Mouse (Mus musculus) kidney, adult 2 months (tissue): ENCODE measurements around the gene Igf2bp1.

Source experiments
- CTCF ChIP-seq: fragments of 200-500 bp; conservative IDR thresholded peaks from 2 replicates; pipeline ENCODE4 v1.5.1; 2011; ENCODE audit warnings: low read depth, mild to moderate bottlenecking, control low read depth, low read length, moderate library complexity, mixed read lengths; ENCODE audit not compliant: insufficient read depth, insufficient read length
- POLR2A ChIP-seq: fragments of 200-500 bp; IDR thresholded peaks from one replicate; pipeline ENCODE4 v1.6.1; 2011; ENCODE audit warnings: low read depth, low read length, control low read depth

DNA sequence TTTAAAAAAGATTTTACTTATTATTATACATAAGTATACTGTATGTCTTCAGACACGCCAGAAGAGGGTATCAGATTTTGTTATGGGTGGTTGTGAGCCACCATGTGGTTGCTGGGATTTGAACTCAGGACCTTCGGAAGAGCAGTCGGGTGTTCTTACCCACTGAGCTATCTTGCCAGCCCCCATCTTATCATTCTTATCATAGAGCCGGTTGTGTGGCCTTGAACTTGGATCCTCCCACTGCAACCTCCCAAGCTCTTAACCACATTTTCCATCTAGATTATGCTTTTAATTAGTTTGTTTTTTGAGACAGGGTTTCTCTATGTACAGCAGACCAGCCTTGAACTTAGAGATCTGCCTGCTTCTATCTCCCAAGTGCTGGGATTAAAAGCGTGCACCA, 31.8 kb upstream of the Igf2bp1 start:
- TF ChIP-seq CTCF: no peak
- no peak for TF ChIP-seq POLR2A
